Mouse (Mus musculus) retina, postnatal 1 day (tissue): ENCODE measurements around the gene Snap25.

Source experiments
- DNase-seq: peaks from one replicate; pipeline ENCODE4 v3.0.0-alpha.2; 2012

Gene Snap25

GRCm38 (mm10) chr2:136713299-136713758 is at the start of gene Snap25:
Gene Snap25 (plus strand): TSS chr2:136713453.
- peak; percentile 96 for DNase-seq

GRCm38 (mm10) chr2:136666951-136667350 is 46.3 kb upstream of the Snap25 start:
- no peak for DNase-seq

- DNase-seq = no peak
These were observed 44.1 kb upstream of the Snap25 start for GRCm38 (mm10) chr2:136669183-136669582.

DNA sequence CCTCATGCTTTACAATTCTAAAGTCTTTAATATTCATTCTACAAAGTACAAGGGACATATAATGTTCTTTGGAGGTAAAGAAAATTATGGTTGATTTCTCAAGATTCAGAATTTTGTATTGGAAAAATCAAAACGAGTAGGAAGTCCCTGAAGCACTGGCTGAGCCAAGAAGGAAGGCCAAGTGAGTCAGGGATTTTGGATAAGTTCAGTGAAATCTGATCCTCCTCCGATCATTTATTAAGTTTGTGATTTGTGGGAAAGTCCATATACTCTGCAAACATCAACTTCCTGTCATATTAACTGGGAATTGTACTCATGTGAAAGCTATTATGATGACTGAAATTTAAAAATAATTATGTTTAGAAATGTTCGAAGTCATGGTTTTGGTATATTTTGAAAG is 43.6 kb upstream of the Snap25 start:
- DNase-seq = no peak

DNA sequence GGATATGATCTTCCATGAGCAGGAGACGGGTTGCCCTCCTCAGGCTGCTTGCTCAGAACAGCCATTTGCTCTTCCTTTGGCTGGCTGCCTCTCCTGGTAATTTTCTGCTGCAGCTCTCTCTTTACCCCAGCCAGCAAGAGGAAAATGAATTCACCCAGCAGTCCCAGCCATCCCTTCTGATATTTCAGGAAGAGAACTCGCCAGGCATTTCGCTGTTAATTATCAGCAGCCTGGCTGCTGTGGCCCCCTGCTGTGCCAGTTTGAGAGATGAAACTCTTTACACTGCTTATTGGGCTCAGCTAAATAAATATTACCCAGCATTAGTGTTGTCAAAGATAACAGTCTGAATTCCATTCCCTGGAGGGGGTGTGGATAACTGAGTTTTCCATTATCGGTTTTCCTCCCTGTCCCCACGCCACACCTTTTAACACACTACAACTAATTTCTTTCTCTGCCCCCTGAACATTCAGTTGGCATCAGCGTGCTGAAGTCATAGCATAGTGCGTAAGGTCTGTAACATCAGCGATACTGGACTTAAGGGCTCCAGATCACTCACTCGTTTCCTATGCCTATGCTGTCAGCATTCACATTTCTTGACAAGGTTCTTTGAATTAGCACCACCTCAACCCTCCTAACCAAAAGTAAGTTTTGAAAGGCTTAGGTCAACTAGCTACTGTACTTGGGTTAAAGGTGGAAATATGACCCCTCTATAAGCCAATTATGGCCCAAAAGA is 42.5 kb upstream of the Snap25 start:
- DNase-seq = peak; percentile 65

GRCm38 (mm10) chr2:136674077-136674757 is 39.0 kb upstream of the Snap25 start:
- no peak for DNase-seq

GRCm38 (mm10) chr2:136676196-136676595 is 37.1 kb upstream of the Snap25 start:
- no peak for DNase-seq

DNA sequence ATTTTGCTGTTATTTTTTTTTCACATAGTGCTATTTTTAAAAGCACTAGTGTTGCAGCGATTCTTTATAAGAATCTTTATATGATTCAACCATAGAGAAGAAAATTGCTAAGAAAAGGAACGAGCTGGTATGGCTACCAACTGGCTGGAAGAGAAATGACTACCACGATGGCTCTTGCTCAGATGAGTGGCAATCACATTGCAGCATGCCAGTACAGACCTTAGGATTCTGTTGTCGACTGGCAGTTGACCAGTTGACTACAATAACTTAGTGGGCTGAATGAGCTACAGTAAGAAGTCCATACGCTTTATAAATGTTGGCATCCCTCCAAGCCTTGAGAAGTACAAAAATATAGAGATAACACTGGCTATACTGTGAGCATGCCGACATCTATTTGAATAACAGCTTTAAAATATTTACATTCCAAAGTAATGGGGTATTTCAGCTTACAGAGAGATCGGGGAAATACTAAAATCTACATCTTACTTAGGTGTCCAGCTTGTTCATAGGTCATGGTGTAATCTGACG is 36.3 kb upstream of the Snap25 start:
- DNase-seq = no peak

DNA sequence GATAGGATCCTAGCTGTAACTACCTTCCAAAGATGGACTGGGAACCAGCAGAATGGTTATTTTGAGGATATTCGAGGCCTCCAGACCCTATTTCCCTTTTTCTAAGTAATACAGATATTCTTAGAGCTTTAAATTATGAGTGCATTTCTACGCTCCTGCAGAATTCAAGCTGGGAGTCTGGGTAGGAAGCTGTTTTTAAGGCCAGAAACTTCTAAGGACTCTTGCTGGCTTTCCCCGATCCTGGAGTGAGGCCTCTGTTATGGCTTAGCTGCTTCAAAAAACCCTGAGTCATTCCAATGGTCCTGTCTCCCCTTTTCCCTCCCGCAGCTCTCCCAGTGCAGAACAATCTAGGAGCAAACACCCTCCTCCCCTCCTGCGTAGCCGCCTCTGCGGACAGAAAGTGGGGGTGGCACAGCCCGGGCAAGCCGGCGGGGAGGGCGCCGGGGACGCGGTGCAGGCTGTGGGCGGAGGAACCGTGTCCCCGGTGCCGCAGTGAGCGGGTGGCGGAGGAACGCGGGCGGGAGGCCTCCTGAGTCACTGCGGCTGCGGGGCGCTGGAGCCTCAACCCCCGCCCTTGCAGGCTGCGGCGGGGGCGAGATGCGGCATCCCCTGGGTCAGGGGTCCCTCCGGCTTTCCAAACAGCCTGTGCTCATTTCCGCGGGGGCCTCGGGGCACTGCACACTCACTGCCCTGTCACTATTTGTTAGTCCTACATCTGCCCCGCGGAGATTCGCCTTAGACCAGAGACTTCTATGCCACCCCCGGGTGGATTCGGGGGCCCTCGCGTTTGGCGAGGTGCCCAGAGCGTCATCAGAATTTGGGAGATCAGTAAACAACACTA is 34.7 kb upstream of the Snap25 start:
- DNase-seq = peak; percentile 87

DNA sequence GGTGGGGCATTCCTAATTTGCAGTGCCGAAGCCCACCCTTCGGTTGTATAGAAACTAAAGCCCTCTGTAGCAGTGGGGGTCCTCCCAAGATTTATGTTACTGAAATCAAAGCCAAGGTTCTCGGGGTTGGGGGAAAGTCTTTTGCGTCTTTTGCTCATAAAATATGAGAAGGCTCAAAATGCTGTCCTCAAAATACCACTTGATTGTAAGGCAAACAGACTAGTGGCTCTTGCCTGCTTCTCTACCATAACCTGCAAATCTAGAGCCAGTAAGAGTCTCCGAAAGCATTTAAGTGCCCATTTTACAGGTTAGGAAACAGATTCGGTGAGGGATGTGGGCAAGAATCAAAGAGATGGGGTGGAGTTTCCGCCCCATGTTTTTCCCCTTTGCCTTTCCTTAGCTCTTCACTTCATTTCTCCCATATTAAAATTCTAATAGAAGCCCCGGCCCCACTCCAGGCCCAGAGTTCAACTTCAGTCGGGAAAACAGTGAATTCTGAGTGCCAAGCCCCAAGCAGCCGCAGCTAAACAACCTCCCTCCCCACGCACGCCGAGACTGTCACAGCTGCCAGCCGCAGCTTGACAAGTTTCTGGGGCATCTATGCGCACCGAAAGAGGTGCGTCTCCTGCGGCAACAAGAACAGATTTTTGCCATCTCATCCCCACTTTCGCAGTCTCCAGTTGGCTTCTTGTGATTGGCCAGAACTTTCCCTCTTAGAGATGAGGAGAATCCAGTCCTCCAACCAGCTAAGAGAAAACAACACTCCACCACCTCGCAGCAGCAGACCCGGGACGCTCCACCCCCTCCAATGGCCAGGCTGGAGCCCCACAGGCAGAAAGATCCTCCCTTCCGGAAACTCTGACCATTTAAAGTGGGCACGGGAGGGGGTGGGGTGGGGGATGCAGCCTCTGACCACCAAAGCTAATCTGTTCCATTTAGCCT is 33.7 kb upstream of the Snap25 start:
- peak; percentile 94 for DNase-seq

DNA sequence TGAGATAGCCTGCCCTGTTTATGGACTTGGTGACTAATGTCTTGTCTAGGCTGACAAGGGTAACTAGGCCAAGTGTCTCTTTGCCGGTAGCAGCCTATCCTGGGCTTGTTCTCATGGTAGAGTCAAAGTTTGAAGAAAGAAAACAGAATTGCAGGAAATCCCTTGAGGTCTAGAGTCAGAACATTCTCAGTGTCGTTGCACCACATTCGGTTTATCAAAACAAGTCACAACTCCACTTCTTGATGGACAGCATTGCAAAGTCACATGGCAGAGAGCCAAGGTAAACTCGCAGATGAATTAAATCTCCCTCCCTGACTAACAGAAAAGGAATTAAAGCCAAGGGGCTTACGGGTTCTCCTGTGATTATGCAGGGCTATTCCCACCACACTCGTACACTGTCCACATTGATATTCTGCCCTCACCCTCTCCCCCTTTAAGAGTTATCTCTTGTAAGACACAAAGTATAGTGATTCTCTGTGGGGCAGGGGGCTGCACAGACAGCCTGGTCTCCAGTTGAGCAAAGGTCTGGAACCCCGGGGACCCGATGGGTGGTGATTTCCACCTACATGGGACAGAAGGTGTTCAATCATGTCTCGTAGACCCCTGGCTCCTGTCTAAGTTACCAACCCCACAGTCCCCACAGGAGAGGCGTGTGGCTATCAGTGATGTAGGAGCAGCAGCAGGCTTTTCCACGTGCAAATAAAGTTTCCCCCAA is 30.9 kb upstream of the Snap25 start:
- DNase-seq = peak; percentile 20

DNA sequence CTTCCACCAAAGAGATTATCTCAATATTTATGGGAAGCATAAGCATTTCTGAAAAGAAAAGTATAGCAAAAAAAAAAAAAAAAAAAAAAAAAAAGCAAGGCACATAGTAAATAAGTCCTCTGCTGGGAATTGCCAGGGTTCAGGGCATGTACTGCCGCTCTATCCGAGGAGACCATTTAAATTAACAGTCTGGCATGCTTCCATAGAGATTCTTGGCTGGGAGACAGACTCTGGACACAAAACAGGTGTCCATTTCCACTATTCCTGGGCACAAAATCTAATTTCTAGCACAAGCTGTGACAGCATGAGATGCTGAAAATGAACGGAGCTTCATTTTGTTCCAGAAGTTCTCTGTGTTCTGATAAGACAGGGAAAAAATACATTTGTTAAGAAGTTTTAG is 27.1 kb upstream of the Snap25 start:
- no peak for DNase-seq

DNA sequence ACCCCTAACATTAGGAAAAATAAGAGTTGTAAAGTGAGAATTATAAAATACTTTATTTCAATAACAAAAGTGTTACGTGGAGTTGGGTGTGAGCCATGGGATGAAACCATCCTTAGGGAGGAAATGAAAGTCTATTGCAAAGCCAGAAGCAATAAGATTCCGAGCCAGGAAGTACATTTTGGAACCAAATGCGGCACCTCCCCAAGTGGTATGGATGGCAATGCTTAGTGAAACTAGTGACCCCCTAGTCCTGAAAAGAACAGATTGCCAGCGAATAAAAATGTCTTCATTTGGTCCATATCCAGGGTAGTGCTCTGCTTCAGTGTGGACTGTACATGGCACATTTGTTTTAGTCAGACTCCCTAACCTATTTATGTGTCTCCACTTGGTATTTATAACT is 25.9 kb upstream of the Snap25 start:
- no peak for DNase-seq

DNA sequence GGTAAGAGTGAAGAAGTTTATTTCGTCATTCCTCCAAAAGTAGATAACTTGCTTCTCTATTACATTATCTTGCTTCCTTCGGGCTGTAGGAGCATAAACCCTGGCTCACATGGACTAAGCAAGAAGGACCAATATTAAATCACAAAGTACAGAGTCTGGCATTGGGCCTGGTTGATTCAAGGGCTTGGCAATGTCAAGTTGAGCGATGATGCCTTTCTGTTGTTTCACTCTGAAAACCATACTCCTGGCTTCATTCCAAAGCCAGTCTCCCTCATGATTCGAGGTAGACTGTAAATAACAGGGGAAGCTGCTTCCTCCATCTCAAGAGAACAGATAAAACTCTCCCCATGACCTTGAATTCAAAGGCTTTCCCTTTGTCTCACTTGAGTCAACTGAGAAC is 23.8 kb upstream of the Snap25 start:
- no peak for DNase-seq

- no peak for DNase-seq
These were observed 21.6 kb upstream of the Snap25 start for GRCm38 (mm10) chr2:136691681-136692080.

DNA sequence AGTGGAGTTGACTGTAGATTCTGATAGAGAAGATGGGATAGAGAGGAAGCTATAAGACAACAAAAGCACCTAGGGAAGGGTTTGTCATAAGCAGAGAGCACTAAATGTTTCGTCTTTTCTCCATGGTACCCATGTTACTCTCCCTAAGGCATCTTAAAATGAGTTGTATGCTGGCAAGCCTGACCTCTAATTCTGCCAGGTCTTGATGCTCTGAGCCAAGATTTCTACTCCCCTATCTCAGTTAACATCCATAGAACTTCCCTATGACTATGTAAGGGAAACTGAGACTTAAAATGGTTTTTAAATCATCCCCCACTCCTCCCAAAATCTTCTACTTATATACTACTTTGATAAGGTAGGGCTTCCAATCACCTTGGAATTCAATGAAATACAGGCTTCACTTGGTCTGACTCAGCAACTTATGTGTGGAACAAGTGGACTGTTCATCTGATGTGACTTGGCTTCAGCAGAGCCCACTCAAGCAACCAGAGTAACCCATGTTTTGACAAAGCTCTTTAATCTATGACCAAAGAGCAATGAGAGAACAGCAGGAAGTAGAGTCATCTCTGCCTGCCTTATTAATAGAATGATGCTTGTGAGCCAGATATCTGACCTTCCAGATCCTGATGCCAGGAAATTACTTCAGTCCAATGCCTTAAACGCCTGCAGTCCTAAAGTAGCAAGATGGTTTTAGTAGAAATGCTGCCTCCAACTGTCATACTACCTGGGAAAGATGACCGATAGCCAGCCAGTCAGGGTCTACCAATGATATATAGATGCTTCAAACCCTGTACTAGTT is 13.6 kb upstream of the Snap25 start:
- DNase-seq = no peak

- DNase-seq = no peak
These were observed 9.9 kb upstream of the Snap25 start for GRCm38 (mm10) chr2:136703376-136703775.

DNA sequence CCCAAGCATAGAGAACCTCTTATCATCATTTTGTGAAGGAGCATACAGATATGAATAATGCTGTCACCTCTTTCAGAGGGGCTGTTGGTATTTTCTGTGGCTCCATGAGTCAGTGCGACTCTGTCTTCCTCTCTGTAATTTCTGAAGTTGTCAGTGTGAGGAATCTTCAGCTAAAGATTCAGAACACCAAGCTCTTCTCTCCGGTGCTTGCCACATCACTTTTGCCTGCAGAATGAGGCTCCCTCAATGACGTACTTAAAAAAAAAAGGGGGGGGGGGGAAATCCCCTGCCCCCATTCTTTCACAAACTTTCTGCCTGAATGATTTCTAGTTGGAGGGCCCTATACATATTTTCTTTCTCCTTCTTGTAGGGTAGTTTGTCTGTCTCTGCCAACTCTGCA is 2.1 kb upstream of the Snap25 start:
- DNase-seq = no peak

GRCm38 (mm10) chr2:136711746-136712440 is 1.4 kb upstream of the Snap25 start:
- peak; percentile 53 for DNase-seq

GRCm38 (mm10) chr2:136712441-136713015 is 725 bp upstream of the Snap25 start:
- no peak for DNase-seq
